Mouse (Mus musculus): ENCODE data around the gene Chst14. TPM values are rescaled to one million over a fixed set of nuclear protein-coding genes. Genes with fewer than 3 reads are reported as not detected.

Chst14 gene
- polyA plus RNA-seq (2021), result 32.3 TPM

DNA sequence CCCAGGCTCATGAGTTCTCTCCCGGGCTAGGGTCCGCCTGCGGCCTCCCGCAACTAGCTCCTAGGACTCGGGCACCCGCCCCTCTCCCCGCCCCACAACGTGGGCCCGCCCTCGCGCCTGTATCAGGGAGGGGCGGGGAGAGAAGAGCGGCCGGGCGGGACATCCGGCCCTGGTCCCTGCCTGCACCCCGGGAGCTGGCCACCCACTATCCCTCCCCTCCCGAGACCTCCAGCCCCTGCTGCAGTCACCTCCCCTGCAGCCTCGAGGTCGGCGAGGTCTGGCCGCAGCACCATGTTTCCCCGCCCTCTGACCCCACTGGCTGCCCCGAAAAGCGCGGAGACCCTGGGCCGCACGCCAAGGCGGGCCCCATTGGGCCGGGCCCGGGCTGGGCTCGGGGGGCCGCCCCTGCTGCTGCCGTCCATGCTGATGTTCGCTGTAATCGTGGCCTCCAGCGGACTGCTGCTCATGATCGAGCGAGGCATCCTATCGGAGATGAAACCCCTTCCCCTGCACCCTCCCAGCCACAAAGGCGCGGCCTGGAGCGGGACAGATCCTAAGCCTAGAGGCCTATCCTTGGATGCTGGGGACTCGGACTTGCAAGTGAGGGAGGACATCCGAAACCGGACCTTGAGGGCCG is at the start of gene Chst14:
TSS of gene Chst14 (plus strand) at position 136 of the 637 bp plus-strand sequence.
- ATAC-seq (peak; percentile 82), DNase-seq (ENCODE audit: low read depth, low spot score) (no peak)
- POLR2A ChIA-PET, result interaction anchor here (1.1 kb wide), 1 partner anchor 24 kb away, joined by 3 read pairs; no protein-coding TSS in a partner anchor
- in situ Hi-C loops (cut with MboI; ENCODE audit: low pct_unique_long_range_greater_than_20kb), result no loop called here
- no peaks in the 10 kb centered on the region for H3K27me3 ChIP-seq
- no peak for TF ChIP-seq CTCF (IDR thresholded peaks at IDR 0.05)
- CTCF ChIA-PET, result no interaction called here

DNA sequence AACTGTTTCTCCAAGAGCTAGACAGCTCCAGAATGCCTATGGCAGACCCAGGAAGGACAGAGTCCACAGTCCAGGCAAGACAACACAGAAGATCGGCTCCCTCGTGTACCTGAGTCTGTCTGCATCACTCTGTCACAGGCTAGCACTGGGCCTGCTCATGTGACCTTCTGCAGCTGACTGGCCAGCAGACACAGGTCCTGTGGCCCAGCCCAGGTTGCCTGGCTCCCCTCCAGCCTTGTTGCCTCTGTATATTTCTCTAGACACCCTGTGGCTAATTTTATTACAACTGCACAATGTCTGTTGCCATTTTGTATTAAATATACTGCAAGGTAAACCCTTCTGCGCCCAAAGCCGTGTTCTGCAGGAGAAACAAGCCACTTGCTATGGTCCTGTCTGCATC is 45.3 kb upstream of the Chst14 start:
- ChIA-PET POLR2A (no interaction called here), CTCF (interaction anchor here (1.2 to 5.0 kb wide), 2 partner anchors 101 to 118 kb away, joined by 3 to 23 read pairs; partner anchors contain the start of genes Ccdc9b and Disp2)
- in situ Hi-C loops (cut with MboI; ENCODE audit: low pct_unique_long_range_greater_than_20kb), result loop anchor here (5.0 to 25.0 kb wide), 4 partner anchors 89 to 394 kb away; partner anchors contain the start of genes Ccdc9b and Srp14
- no peak for TF ChIP-seq CTCF (IDR thresholded peaks at IDR 0.05)
- ATAC-seq (no peak), DNase-seq (ENCODE audit: low read depth, low spot score) (no peak)
- no peaks in the 10 kb centered on the region for H3K27me3 ChIP-seq

DNA sequence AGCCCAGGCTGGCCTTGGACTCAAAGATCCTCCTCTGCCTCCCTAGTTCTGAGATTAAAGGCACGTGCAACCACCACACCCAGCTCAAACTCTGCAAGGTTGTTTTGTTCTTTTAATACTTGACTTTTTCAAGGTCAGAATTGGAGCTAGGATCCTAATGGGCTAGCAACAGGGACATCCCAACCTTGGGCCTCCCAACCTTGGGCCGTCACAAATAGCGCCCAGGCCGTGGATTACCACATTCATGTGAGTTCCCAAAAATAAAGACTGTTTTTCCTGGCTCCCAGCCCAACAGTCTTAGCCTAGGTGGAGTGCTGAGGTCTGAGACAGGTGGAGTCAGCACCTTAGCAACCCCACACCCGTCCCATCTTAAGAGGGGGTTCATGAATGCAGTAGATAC is 44.3 kb upstream of the Chst14 start:
- ChIA-PET POLR2A (interaction anchor here (0.6 to 1.9 kb wide), 3 partner anchors 117 to 1101 kb away, joined by 3 to 4 read pairs (median 3); no protein-coding TSS in a partner anchor), CTCF (interaction anchor here (5.0 kb wide), 1 partner anchor 119 kb away, joined by 23 read pairs; the partner anchor contains the start of gene Ccdc9b)
- TF ChIP-seq CTCF (IDR thresholded peaks at IDR 0.05), result no peak
- in situ Hi-C loops (cut with MboI; ENCODE audit: low pct_unique_long_range_greater_than_20kb), result loop anchor here (5.0 to 25.0 kb wide), 4 partner anchors 90 to 395 kb away; partner anchors contain the start of genes Ccdc9b and Srp14
- no peak for ATAC-seq
- no peaks in the 10 kb centered on the region for H3K27me3 ChIP-seq
- DNase-seq (ENCODE audit: low read depth, low spot score), result no peak

DNA sequence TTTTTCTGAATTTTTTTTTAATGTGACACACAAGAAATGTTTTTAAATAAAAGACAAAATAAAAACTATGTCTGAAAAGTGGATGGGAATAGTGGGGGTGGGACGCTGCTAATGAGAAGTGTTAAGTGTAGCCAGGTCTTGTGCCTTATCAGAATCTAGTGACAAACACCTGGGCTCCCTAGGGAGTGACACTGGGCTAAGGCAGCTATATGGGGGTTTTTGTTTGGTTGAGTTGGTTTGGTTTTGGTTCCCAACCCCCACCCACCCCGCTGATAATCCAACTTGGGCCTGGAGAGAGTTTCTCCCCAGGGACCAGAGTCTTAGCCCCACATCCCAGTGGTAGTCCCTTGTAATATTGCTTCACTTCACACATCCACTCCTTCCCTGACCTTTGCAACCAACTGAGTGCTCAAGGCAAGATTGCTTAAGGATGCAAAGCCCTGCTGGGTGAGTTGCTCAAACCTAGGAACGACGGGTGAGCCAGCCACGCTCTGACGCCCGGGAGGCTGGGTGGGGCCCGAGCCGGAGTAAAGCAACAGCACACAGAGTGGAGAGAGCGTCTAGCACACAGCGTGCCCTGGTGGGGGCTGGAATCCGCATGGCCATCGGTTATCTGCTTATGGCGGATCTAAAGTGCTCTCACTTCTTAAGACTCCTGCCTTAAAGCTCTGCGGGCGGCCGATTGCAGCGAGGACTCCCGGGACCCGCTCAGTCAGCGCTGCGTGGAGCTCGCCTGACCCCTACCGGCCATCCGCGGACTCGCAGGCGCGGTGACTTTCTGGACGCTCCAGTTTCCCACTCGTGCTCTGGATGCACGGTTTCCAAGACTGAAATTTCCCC is 43.2 kb upstream of the Chst14 start:
- no peaks in the 10 kb centered on the region for H3K27me3 ChIP-seq
- in situ Hi-C loops (cut with MboI; ENCODE audit: low pct_unique_long_range_greater_than_20kb), result loop anchor here (5.0 to 25.0 kb wide), 4 partner anchors 91 to 396 kb away; partner anchors contain the start of genes Ccdc9b and Srp14
- CTCF ChIA-PET, result interaction anchor here (0.6 to 5.0 kb wide), 9 partner anchors 92 to 149 kb away, joined by 3 to 23 read pairs (median 3); partner anchors contain the start of genes Ccdc9b and Disp2
- TF ChIP-seq CTCF (IDR thresholded peaks at IDR 0.05), result peak; percentile 100
- DNase-seq (ENCODE audit: low read depth, low spot score) (no peak), ATAC-seq (peak; percentile 25)
- POLR2A ChIA-PET, result interaction anchor here (0.6 to 1.9 kb wide), 3 partner anchors 119 to 403 kb away, joined by 3 to 4 read pairs (median 3); partner anchors contain the start of gene Srp14

DNA sequence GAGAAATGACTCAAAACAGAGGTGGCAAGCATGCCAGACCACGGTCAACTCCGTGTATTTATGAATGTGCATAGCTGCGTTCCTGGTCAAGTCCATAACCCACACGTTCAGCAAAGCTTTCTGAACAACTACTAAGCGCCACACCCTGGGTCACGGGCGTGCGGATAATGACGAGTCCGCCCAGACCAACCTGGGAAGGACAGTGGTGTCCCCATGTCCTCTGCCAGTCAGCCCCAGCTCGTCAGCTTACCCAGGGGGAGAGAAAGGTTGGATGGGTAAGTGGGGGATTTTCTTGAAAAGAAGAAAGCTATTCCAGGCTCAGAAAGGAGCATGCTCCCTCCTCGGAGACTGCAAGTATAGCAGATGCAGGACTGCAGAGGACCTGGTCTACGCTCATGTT is 38.9 kb upstream of the Chst14 start:
- ChIA-PET POLR2A (interaction anchor here (0.6 to 0.9 kb wide), 2 partner anchors 123 to 124 kb away, joined by 3 read pairs; no protein-coding TSS in a partner anchor), CTCF (interaction anchor here (1.2 kb wide), 1 partner anchor 164 kb away, joined by 3 read pairs; no protein-coding TSS in a partner anchor)
- in situ Hi-C loops (cut with MboI; ENCODE audit: low pct_unique_long_range_greater_than_20kb), result loop anchor here (25.0 kb wide), 1 partner anchor 400 kb away; the partner anchor contains the start of gene Srp14
- no peaks in the 10 kb centered on the region for H3K27me3 ChIP-seq
- ATAC-seq (no peak), DNase-seq (ENCODE audit: low read depth, low spot score) (no peak)
- no peak for TF ChIP-seq CTCF (IDR thresholded peaks at IDR 0.05)

DNA sequence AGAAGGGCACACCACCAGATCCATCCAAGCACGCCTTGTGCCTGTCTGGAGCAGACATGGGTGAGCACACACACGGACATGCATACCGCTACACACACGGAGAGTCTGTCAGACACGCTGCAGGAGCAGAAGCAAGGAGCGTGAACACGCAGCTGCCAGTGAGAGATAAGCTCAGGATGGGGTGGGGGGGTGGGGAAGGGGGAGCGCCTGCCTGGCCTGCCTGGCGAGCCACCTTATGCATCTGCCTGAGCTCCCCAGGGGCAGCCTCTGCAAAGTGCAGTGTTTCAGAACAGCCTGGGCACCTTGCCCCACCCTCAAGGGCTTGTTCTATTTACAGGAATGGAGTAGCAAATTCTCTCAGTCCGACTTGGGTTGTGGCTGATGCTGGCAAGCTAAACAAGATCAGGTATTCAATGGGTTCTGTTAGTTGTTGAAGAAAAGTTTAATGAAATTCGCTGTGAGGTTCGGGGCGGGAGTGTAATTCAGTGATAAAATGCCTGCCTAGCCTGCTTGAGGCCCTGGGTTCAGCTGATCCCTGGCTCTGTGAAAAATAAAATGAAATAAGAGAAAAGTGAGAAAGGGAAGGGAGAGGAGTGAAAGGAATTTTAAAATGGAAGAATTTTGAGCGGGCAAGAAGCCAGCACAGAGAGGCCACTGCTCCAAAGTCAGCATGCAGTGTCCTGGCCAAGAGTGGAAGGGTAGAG is 38.3 kb upstream of the Chst14 start:
- ChIA-PET CTCF (interaction anchor here (1.2 kb wide), 1 partner anchor 165 kb away, joined by 3 read pairs; no protein-coding TSS in a partner anchor), POLR2A (interaction anchor here (0.9 kb wide), 1 partner anchor 124 kb away, joined by 3 read pairs; no protein-coding TSS in a partner anchor)
- ATAC-seq (no peak), DNase-seq (ENCODE audit: low read depth, low spot score) (no peak)
- in situ Hi-C loops (cut with MboI; ENCODE audit: low pct_unique_long_range_greater_than_20kb), result loop anchor here (25.0 kb wide), 1 partner anchor 401 kb away; the partner anchor contains the start of gene Srp14
- no peak for TF ChIP-seq CTCF (IDR thresholded peaks at IDR 0.05)
- H3K27me3 ChIP-seq, result no peaks in the 10 kb centered on the region

DNA sequence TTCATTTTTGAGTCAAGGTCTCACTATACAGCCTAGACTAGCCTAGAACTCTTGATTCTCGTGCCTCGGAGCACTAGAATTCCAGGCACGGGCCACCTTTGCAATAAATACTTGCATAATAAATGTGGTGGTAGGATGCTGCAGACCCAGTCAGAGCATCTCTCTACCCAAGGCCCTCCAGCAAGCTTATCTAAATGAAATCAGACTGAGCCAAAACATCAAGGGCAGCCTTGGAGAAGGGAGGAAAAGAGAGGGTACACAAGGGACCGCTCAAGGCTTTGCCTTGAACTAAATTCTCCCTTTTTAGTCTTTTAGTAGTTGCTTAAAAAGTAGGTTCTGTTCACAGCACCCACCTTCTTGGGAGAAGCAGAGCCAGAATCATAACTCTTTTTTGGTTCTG is 35.1 kb upstream of the Chst14 start:
- ChIA-PET CTCF (no interaction called here), POLR2A (no interaction called here)
- peaks cover 14% of the 10 kb centered on the region for H3K27me3 ChIP-seq
- in situ Hi-C loops (cut with MboI; ENCODE audit: low pct_unique_long_range_greater_than_20kb), result loop anchor here (25.0 kb wide), 1 partner anchor 404 kb away; the partner anchor contains the start of gene Srp14
- no peak for ATAC-seq
- no peak for TF ChIP-seq CTCF (IDR thresholded peaks at IDR 0.05)
- no peak for DNase-seq (ENCODE audit: low read depth, low spot score)

DNA sequence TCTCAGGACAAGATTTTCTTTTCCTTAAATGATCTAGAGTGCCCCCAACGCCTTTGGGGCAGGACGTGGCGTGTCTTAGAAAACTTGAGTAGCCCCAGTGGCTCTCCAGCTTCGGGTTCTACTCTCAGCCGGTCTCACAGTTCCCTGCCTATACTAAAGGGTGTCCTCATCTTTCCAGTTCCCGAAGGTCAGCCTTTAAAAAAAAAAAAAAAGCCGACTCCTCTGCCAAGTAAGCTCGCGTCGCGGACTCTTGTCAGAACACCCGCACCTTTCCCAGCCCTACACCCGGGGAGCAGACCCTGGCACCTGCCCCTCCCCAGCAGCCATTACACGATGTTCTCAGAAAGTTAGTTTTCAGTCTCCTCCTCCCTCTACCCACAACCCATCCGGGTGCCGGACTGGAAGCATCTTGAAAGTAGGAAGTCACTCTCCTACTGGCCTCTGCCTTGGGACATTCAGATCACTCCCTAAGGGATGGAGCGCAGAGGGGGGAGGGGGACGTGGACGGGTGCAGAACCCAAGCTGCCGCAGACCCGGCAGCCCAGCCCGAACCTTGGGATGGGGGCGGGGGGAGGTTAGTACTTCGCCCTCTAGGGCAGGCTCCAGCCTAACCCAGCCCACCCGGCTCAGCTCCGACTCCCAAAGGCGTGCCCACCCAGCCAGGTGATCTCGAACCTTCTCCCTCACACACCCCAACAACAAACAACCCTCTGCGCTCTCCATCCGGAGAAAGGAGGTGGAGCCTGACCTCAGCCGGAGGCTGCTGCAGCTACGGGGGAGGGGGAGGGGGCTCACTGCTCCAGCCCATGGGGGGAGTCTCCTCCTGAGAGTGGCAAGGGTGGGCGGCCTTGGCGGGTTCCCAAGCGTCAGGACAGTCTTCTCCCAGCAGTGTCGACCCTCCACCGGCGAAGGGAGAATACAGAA is 30.0 kb upstream of the Chst14 start:
- H3K27me3 ChIP-seq, result peaks cover 31% of the 10 kb centered on the region
- ChIA-PET POLR2A (interaction anchor here (0.7 kb wide), 1 partner anchor 165 kb away, joined by 3 read pairs; no protein-coding TSS in a partner anchor), CTCF (no interaction called here)
- DNase-seq (ENCODE audit: low read depth, low spot score) (no peak), ATAC-seq (no peak)
- no peak for TF ChIP-seq CTCF (IDR thresholded peaks at IDR 0.05)
- in situ Hi-C loops (cut with MboI; ENCODE audit: low pct_unique_long_range_greater_than_20kb), result loop anchor here (25.0 kb wide), 1 partner anchor 409 kb away; the partner anchor contains the start of gene Srp14

DNA sequence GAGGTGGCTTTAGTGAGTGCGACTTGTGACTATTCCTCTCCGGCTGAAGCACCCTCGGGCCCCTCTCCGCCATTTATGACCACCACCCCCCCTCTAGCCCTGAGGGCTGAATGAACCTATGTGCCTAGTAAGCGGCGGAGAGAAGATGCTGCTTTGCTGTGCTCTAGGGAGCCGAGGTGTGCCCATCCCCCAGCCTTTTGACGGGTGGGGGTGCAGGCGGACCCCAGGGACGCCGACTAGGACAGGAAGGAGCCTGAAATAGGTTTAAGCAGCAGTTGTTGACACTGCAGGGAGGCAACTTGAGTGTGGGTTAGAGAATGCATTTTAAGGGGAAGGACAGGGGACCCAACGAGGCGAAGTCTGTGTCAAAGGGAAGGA is 29.4 kb upstream of the Chst14 start:
- H3K27me3 ChIP-seq, result peaks cover 31% of the 10 kb centered on the region
- no peak for ATAC-seq
- in situ Hi-C loops (cut with MboI; ENCODE audit: low pct_unique_long_range_greater_than_20kb), result loop anchor here (25.0 kb wide), 1 partner anchor 410 kb away; the partner anchor contains the start of gene Srp14
- POLR2A ChIA-PET, result no interaction called here
- no peak for DNase-seq (ENCODE audit: low read depth, low spot score)
- CTCF ChIA-PET, result no interaction called here
- no peak for TF ChIP-seq CTCF (IDR thresholded peaks at IDR 0.05)

Measured in Patski (cell line).